Mouse (Mus musculus) liver, embryonic 12.5 days (tissue): Measurements from ENCODE around the gene Ptpn14. TPM values are rescaled to one million over a fixed set of nuclear protein-coding genes. Genes with fewer than 3 reads are reported as not detected.

ENCODE experiments used
- ATAC-seq: fragments of 200-750 bp; cut with Nextera tagmentation; 2 replicates; pipeline ENCODE4 v1.8.0; 2017; ENCODE audit warnings: moderate number of reproducible peaks, mild to moderate bottlenecking, moderate library complexity
- H3K27ac ChIP-seq: fragments of 300-500 bp; sonication (generic); 2 replicates; pipeline ENCODE4 v1.5.1; 2016; ENCODE audit warnings: mild to moderate bottlenecking
- H3K27me3 ChIP-seq: fragments of 300-500 bp; sonication (generic); replicated peaks from 2 replicates; pipeline ENCODE4 v1.6.1; 2016; ENCODE audit warnings: mild to moderate bottlenecking, moderate library complexity
- H3K36me3 ChIP-seq: fragments of 300-500 bp; sonication (generic); 2 replicates; pipeline ENCODE4 v1.6.1; 2016; ENCODE audit warnings: mild to moderate bottlenecking, moderate library complexity
- H3K4me1 ChIP-seq: fragments of 300-500 bp; sonication (generic); 2 replicates; pipeline ENCODE4 v1.6.1; 2016
- H3K4me2 ChIP-seq: fragments of 300-500 bp; sonication (generic); 2 replicates; pipeline ENCODE4 v1.6.1; 2016; ENCODE audit warnings: mild to moderate bottlenecking, moderate library complexity
- H3K4me3 ChIP-seq: fragments of 300-500 bp; sonication (generic); 2 replicates; pipeline ENCODE4 v1.5.1; 2016; ENCODE audit warnings: mild to moderate bottlenecking, moderate library complexity
- H3K9ac ChIP-seq: fragments of 300-500 bp; sonication (generic); 2 replicates; pipeline ENCODE4 v1.6.1; 2016; ENCODE audit warnings: mild to moderate bottlenecking, moderate library complexity
- H3K9me3 ChIP-seq: fragments of 300-500 bp; sonication (generic); replicated peaks from 2 replicates; pipeline ENCODE4 v1.6.1; 2016; ENCODE audit warnings: mild to moderate bottlenecking, moderate library complexity
- WGBS: fragments of 180-500 bp; shearing (Covaris S2); methylation state at CpG from one replicate; pipeline ENCODE4 v1.1.7; 2016; ENCODE audit not compliant: insufficient replicate concordance; 5-methylcytosine and 5-hydroxymethylcytosine counted together
- polyA plus RNA-seq: library from polyadenylated mRNA; unstranded; fragments of >200 nt; fragmentation: Nextera tagmentation; extraction: Ambion mirVana; gene quantifications from 2 replicates; pipeline ENCODE4 v1.2.1, GENCODE M21; 2016

Gene Ptpn14
- polyA plus RNA-seq, 1 experiment from 2014 or later, result 0.70 TPM

- Histone ChIP-seq H3K27ac (no peak overlapping the region), H3K4me1 (peaks cover 33% of the 10 kb centered on the region), H3K4me3 (no peak overlapping the region), H3K9ac (no peak overlapping the region), H3K27me3 (0 out of 2 replicates have a peak, but pooled peaks cover 6% of the 10 kb centered on the region), H3K36me3 (no peaks in the 10 kb centered on the region), H3K4me2 (no peak overlapping the region), H3K9me3 (no peaks in the 10 kb centered on the region)
- no peak for ATAC-seq
- WGBS, result 63% methylated on average over 6 of the region's 6 CpGs
Measured at GRCm38 (mm10) chr1:189752245-189752644, 24.2 kb downstream of the Ptpn14 start.

DNA sequence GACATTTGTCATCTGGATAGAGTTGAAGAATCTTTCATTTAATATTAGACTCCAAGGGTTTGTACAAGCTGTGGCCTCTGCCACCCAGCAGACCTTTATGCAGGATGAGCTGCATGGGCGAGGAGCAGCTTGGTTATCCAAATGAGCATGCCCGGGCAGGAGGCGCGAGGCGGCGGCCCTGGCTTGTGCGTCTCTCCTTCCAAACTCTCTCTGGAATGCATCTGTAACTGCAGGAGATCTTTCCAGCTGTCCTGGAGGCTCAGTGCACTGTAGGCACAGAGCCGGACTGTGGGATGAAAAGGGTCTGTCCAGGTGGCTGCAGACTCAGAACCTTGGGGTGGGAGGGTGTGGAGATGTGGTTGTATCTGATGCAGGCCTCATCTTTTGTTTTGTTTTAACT, 27.0 kb downstream of the Ptpn14 start:
- WGBS, result 86% methylated on average over 8 of the region's 8 CpGs
- no peaks in the 10 kb centered on the region for H3K36me3 ChIP-seq
- H3K9me3 ChIP-seq, result no peaks in the 10 kb centered on the region
- peak overlapping the region; percentile 8; the same call in 1 of the 2 replicates for H3K27ac ChIP-seq
- peaks cover 45% of the 10 kb centered on the region for H3K4me1 ChIP-seq
- H3K4me3 ChIP-seq, result no peak overlapping the region
- 0 out of 2 replicates have a peak, but pooled peaks cover 6% of the 10 kb centered on the region for H3K27me3 ChIP-seq
- no peak overlapping the region for H3K4me2 ChIP-seq
- ATAC-seq, result no peak
- H3K9ac ChIP-seq, result no peak overlapping the region

GRCm38 (mm10) chr1:189756306-189757053, 28.4 kb downstream of the Ptpn14 start:
- Histone ChIP-seq H3K9me3 (no peaks in the 10 kb centered on the region), H3K4me1 (peaks cover 45% of the 10 kb centered on the region), H3K4me3 (peak overlapping the region; percentile 21; the same call in 1 of the 2 replicates), H3K27ac (peak overlapping the region; percentile 92), H3K36me3 (no peaks in the 10 kb centered on the region), H3K4me2 (peak overlapping the region; percentile 63), H3K9ac (peak overlapping the region; percentile 64), H3K27me3 (no peaks in the 10 kb centered on the region)
- ATAC-seq, result peak; percentile 96
- 20% methylated on average over 19 of the region's 19 CpGs for WGBS

- WGBS, result 39% methylated on average over 7 of the region's 7 CpGs
- Histone ChIP-seq H3K9ac (peak overlapping the region; percentile 19; the same call in 1 of the 2 replicates), H3K4me1 (peaks cover 45% of the 10 kb centered on the region), H3K27ac (peak overlapping the region; percentile 92), H3K36me3 (no peaks in the 10 kb centered on the region), H3K27me3 (no peaks in the 10 kb centered on the region), H3K9me3 (no peaks in the 10 kb centered on the region), H3K4me3 (no peak overlapping the region; the same call in 1 of the 2 replicates), H3K4me2 (peak overlapping the region; percentile 63)
- ATAC-seq, result peak; percentile 91
Measured at GRCm38 (mm10) chr1:189757054-189757408, 29.0 kb downstream of the Ptpn14 start.

GRCm38 (mm10) chr1:189761581-189762021, 33.5 kb downstream of the Ptpn14 start:
- Histone ChIP-seq H3K4me3 (no peak overlapping the region), H3K4me1 (peaks cover 20% of the 10 kb centered on the region), H3K27ac (no peak overlapping the region), H3K27me3 (no peaks in the 10 kb centered on the region), H3K9me3 (no peaks in the 10 kb centered on the region), H3K36me3 (no peaks in the 10 kb centered on the region), H3K9ac (no peak overlapping the region), H3K4me2 (no peak overlapping the region)
- WGBS, result 60% methylated on average over 6 of the region's 6 CpGs
- ATAC-seq, result no peak

GRCm38 (mm10) chr1:189764258-189764657, 36.2 kb downstream of the Ptpn14 start:
- 43% methylated on average over 5 of the region's 5 CpGs for WGBS
- no peaks in the 10 kb centered on the region for H3K27me3 ChIP-seq
- H3K4me2 ChIP-seq, result no peak overlapping the region
- no peak overlapping the region for H3K4me3 ChIP-seq
- no peaks in the 10 kb centered on the region for H3K36me3 ChIP-seq
- no peak for ATAC-seq
- peaks cover 3% of the 10 kb centered on the region for H3K4me1 ChIP-seq
- no peaks in the 10 kb centered on the region for H3K9me3 ChIP-seq
- no peak overlapping the region for H3K9ac ChIP-seq
- no peak overlapping the region for H3K27ac ChIP-seq

DNA sequence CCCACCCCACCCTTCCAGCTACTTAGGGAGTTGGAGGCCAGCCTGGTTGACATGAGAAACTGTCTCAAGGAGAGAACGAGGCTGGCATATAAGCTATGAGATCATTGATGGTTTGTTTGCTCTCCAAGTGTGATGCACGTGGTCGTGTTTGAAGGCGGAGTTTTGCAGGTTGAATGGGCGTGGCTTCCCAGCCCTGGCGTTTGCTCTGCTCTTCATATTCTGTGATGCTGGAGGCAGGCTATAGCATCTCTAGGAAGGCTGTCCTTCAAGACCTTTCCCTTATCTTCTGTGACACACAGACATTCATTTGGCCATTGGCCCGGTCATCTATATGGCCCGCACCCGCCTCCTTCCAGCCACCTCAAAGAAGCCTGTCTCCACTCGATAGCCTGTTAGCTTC, 39.1 kb downstream of the Ptpn14 start:
- Histone ChIP-seq H3K9ac (no peak overlapping the region), H3K4me1 (peaks cover 9% of the 10 kb centered on the region), H3K9me3 (no peaks in the 10 kb centered on the region), H3K4me2 (no peak overlapping the region), H3K27me3 (peaks cover 5% of the 10 kb centered on the region; the same call in 1 of the 2 replicates), H3K4me3 (no peak overlapping the region), H3K27ac (no peak overlapping the region), H3K36me3 (no peaks in the 10 kb centered on the region)
- 44% methylated on average over 10 of the region's 10 CpGs for WGBS
- no peak for ATAC-seq

DNA sequence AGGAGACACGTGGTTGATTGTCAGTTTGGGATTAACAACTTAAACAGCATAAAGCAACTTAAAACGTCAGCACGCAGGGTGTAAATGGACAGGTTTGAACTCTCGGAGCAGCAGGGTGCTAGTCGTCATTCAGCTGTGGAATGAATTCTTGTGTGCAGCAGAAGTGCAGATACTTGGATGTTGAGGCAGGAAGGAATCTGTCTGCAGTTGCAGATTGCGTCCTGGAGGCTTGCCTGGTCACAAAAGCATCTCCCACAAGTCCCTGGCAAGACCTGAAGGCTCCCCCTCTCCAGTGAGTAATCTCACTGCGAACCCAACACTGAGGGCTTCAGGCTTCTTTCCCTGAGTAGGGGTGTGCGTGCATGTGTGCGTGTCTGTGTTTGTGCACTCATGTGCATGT, 39.8 kb downstream of the Ptpn14 start:
- no peak overlapping the region for H3K4me2 ChIP-seq
- ATAC-seq, result no peak
- WGBS, result 67% methylated on average over 9 of the region's 9 CpGs
- H3K36me3 ChIP-seq, result no peaks in the 10 kb centered on the region
- no peak overlapping the region for H3K27ac ChIP-seq
- H3K27me3 ChIP-seq, result peaks cover 5% of the 10 kb centered on the region; the same call in 1 of the 2 replicates
- H3K4me3 ChIP-seq, result no peak overlapping the region
- H3K4me1 ChIP-seq, result peaks cover 12% of the 10 kb centered on the region
- no peak overlapping the region for H3K9ac ChIP-seq
- H3K9me3 ChIP-seq, result no peaks in the 10 kb centered on the region

DNA sequence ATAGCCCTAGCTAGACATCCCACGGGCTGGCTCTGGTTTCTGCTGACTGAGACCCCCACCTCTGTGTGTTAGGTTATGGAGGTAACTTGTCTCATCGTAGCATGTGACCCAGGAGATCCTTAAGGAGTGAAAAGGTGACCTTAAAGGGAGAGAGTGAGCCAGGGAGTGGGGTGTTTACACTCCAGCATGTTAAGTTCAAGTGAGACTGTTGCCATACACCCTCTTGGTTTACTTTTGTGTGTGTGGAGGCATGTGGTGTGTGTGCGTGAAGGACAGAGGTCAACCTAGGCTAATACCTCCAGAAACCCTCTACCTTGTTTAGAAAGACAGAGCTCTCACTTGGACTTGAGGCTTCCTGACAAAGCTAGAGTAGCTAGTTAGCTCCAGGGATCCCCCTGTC, 42.4 kb downstream of the Ptpn14 start:
- Histone ChIP-seq H3K9me3 (no peaks in the 10 kb centered on the region), H3K36me3 (no peaks in the 10 kb centered on the region), H3K27me3 (peaks cover 5% of the 10 kb centered on the region; the same call in 1 of the 2 replicates), H3K4me2 (no peak overlapping the region), H3K27ac (no peak overlapping the region), H3K9ac (no peak overlapping the region), H3K4me3 (no peak overlapping the region), H3K4me1 (peaks cover 9% of the 10 kb centered on the region)
- no peak for ATAC-seq
- WGBS, result 77% methylated on average over 3 of the region's 3 CpGs

DNA sequence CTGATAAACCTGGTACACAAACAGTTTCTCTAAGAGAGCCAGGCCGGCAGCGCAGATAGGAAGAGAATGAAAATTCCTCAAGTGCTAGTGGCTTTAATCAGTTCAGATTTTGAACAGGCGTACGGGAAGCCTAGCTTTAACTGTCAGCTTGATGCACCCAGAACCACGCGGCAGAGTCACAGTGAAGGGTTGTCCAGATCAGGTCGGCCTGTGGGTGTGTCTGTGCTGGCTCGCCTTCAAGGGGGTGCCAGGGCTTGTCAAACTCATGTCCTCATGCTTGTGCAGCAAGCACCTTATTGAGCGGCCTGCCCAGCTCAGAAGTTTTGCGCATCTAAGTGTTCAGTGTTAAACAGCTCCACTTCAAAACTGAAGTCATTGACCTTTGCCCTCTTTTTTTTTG, 44.6 kb downstream of the Ptpn14 start:
- no peaks in the 10 kb centered on the region for H3K9me3 ChIP-seq
- H3K9ac ChIP-seq, result no peak overlapping the region
- no peak overlapping the region for H3K27ac ChIP-seq
- H3K4me2 ChIP-seq, result no peak overlapping the region
- no peak overlapping the region for H3K4me3 ChIP-seq
- H3K27me3 ChIP-seq, result peaks cover 5% of the 10 kb centered on the region; the same call in 1 of the 2 replicates
- ATAC-seq, result no peak
- WGBS, result 69% methylated on average over 10 of the region's 10 CpGs
- H3K4me1 ChIP-seq, result peaks cover 14% of the 10 kb centered on the region
- H3K36me3 ChIP-seq, result no peaks in the 10 kb centered on the region

DNA sequence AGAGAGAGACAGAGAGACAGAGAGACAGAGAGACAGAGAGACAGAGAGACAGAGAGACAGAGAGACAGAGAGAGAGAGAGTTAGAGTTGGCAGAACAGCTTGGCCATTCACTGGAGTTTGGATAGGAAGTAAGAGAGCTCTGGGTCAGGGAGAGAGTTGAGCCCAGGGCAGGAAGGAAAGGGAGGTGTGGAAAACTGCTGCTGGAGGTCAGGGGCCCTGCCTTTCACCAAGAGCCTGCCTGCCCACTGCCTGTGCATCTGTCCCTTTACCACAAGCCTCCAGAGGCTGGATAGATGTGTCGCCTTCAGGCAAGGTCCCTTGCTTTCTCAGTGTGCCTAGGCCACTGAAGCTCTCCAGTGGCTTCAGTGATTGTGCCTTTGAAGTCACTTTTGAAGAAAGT, 46.7 kb downstream of the Ptpn14 start:
- ATAC-seq, result no peak
- Histone ChIP-seq H3K4me2 (no peak overlapping the region), H3K27ac (no peak overlapping the region), H3K27me3 (peaks cover 5% of the 10 kb centered on the region; the same call in 1 of the 2 replicates), H3K4me3 (no peak overlapping the region), H3K4me1 (peaks cover 22% of the 10 kb centered on the region), H3K36me3 (no peaks in the 10 kb centered on the region), H3K9me3 (no peaks in the 10 kb centered on the region), H3K9ac (no peak overlapping the region)
- WGBS, result 24% methylated on average over 1 of the region's 1 CpGs

DNA sequence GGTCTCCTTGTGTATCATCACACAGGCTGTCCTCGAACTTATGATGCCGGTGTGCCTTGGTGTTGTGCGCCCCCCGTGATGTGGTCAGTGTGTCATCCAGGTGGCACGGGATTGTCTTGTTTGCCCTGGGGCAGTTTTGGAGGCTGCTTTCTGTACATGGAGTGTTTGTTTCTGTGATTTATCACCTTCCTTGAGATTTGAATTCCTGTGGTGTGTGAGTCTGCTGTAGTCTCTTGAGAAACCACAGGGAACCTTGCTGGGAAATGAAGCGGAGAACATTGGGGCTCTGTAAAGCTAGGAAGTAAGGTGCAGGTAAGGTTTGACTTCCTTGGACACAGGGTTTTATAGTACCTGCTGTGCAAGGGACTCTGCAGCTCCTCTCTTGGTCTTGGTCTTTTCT, 49.1 kb downstream of the Ptpn14 start:
- no peak overlapping the region for H3K27ac ChIP-seq
- no peak overlapping the region for H3K9ac ChIP-seq
- H3K4me2 ChIP-seq, result no peak overlapping the region
- no peak for ATAC-seq
- 74% methylated on average over 6 of the region's 6 CpGs for WGBS
- no peaks in the 10 kb centered on the region for H3K27me3 ChIP-seq
- H3K4me3 ChIP-seq, result no peak overlapping the region
- H3K36me3 ChIP-seq, result no peaks in the 10 kb centered on the region
- H3K9me3 ChIP-seq, result no peaks in the 10 kb centered on the region
- H3K4me1 ChIP-seq, result peaks cover 27% of the 10 kb centered on the region
